Mouse (Mus musculus): ENCODE results near the gene Rffl.
"Not testable (repeated sequence)": the region's sequence is repeated elsewhere in the genome, so short reads cannot be mapped to it uniquely, and the experiment has no call there.

The Rffl gene

DNA sequence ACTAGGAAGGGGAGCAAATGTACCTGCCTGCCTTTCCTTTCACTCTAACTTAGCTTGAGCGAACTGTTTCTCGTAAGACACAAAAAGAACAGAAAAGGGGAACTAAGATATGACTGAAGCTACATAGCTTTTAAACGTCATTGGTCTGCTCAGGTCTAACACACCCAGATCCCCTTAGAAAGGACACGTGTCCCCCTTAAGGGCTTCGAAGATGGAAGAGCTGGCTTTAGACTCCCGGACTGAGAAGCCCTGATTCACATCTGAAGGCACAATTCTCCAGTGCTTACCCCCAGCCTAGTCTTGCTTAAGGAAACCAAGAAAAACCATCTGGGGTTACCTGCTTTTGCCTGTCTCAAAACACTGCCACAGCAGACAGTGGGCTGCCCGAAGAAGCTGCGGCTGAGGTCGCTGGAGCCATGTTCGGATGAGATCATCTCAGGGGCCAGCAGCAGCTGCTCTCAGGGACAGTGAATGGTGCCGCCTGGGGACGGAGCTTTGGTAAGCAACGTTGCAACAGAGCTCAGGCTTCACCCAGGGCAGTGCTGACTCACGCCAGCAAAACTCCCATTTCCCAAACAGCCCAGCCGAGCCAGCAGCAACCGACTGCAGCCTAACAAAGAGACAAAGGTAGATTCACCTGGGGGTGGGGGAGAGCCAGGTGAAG lies 25.5 kb downstream of the Rffl start:
- DNase-seq (ENCODE audit: low read depth, low spot score), result peak; percentile 24

DNA sequence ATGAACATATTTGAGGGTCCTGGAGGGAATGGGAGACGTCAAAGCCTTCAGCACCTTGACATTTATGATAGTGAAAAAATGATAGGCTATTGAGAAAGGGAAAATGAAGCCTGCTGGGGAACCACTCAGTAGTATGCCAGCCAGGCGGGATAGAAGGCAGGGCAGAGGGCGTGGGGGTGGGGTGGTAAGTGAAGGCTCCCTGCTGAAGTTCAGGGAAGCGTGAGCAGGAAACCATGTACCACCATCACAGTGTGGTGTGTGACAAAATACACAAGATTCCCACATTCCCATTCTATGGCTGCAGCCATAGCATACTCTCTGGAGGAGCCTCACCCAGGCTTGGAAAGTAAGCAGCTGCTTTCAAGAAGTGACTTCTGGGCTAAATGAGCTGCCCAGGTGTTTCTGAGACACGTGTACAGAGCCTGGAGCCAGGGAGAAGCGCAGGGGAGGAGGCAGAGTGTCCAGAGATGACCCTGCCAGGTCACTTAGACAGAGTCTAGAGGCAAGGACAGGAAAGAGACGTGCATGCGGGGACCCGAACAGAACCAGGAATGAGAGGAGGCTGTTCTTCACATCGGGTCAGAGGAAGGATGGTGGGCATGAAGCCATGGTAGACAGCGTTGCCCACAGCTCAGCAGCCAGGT lies 26.1 kb downstream of the Rffl start:
- DNase-seq (ENCODE audit: low read depth, low spot score), result no peak

DNA sequence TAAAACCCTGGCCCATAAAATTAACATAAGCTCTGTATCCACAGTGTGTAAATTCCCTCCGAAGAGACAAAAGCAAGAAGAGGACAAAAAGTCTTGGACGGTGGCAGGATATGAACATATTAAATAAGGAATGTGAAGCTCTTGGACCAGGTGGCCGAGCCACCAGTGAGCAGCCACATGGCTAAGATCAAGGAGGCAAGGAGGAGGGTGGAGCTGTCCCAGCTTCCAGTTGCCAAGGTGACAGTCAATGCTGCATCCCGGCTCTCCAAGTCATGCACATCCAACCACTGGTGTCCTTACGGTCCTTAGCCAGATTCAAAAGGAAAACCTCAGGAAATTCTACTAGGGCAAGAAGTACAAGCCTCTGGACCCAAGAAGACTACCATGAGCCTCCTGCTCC lies 32.5 kb downstream of the Rffl start:
- no peak for DNase-seq (ENCODE audit: low read depth, low spot score)

DNA sequence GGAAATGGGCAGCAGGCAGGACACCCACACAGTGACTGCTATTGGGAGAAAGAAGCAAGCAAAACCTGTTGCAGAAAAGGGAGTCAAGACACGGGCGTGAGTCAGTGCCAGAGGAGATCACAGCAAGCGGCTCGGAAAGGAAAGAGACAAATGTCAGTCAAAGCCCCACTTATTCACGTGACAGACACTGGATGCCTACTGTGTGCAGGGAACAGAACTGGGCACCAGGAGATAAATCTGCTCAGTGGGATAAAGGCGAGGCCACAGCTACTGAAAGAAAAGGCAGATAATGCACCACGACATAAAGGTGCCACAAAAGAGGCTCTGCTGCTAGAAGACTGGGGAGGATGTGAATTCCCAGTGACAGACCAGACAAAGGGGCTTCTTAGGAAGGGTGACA lies 33.2 kb downstream of the Rffl start:
- DNase-seq (ENCODE audit: low read depth, low spot score), result no peak

- DNase-seq (ENCODE audit: low read depth, low spot score), result no peak
These were observed 33.8 kb downstream of the Rffl start for GRCm38 (mm10) chr11:82837192-82837591.

GRCm38 (mm10) chr11:82835616-82836432 lies 35.2 kb downstream of the Rffl start:
- DNase-seq (ENCODE audit: low read depth, low spot score), result no peak

GRCm38 (mm10) chr11:82834359-82834758 lies 36.7 kb downstream of the Rffl start:
- not testable (repeated sequence) for DNase-seq (ENCODE audit: low read depth, low spot score)

GRCm38 (mm10) chr11:82833929-82834328 lies 37.1 kb downstream of the Rffl start:
- DNase-seq (ENCODE audit: low read depth, low spot score), result no peak

DNA sequence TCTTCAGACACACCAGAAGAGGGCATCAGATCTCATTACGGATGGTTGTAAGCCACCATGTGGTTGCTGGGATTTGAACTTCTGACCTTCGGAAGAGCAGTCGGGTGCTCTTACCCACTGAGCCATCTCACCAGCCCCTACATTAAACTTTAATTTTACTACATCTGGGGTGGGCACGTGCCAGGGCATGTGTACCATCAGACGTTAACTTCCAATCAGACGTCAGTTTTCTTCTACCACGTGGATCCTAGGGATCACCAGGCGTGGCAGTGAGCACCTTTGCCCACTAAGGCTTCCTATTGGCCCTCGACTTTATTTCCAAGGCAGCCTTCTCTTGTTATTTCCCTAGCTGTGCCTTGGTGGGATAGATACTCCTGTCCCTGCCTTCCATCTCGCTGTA lies 38.6 kb downstream of the Rffl start:
- DNase-seq (ENCODE audit: low read depth, low spot score), result not testable (repeated sequence)

GRCm38 (mm10) chr11:82831008-82831893 lies 39.8 kb downstream of the Rffl start:
- no peak for DNase-seq (ENCODE audit: low read depth, low spot score)

GRCm38 (mm10) chr11:82826818-82827217 lies 44.2 kb downstream of the Rffl start:
- DNase-seq (ENCODE audit: low read depth, low spot score), result no peak

- no peak for DNase-seq (ENCODE audit: low read depth, low spot score)
These were observed 50.1 kb downstream of the Rffl start for GRCm38 (mm10) chr11:82820788-82821456.

DNA sequence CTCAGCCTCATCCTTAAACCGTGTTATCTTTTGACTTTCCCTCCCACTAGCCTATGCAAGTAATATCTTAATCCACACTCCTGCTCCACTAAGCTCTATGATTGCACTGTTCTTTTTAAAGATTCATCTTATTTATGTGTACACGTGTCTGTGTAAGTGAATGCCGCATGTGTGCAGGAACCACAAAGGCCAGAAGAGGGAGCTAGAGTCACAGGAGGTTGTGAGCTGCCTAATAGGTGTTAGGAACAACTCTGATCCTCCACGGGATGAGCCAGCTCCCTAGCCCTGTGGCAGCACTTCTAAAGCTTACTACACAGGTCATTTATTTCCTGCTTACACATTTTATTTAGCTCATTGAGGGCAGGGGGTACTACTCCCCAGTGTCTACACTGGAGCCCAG lies 51.7 kb downstream of the Rffl start:
- peak; percentile 65 for DNase-seq (ENCODE audit: low read depth, low spot score)

DNA sequence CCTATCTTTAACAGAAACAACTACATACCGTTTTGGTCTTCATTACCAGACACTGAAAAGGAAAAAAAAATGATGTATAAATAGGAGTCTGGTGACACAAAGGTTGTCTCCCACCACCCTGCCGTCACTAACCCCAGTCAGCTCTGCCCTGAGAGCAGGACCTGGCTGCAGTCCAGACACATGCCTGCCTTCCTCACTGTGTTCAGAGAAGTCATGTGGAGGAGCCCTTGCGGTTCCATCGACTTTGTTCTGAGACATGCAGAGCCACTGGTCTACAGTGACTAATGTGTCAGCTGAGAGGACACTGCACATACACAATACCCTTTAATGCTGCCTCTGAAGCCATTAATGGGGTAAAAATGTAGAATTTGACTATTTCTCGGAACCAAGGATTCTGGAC lies 62.5 kb downstream of the Rffl start:
- DNase-seq (ENCODE audit: low read depth, low spot score), result no peak

DNA sequence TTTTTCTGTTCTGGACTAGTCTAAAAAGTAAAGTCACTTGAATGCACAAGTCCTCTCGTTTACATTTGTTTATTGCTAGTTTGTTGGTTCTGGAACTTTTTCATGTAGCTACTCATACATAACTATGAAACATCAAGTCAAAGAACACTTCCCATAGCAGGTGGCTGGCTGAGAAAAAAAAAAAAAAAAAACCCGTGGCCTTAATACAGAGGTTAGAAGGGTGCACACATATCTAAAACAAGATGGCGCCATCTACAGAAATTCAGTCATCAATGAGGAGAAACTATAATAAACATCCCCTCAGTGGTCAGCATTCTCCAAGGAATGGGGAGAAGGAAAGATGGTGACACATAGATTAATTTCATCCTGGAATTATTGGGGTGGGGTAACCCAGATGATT lies 63.6 kb downstream of the Rffl start:
- DNase-seq (ENCODE audit: low read depth, low spot score), result no peak

- no peak for DNase-seq (ENCODE audit: low read depth, low spot score)
These were observed 64.4 kb downstream of the Rffl start for GRCm38 (mm10) chr11:82806656-82807055.

DNA sequence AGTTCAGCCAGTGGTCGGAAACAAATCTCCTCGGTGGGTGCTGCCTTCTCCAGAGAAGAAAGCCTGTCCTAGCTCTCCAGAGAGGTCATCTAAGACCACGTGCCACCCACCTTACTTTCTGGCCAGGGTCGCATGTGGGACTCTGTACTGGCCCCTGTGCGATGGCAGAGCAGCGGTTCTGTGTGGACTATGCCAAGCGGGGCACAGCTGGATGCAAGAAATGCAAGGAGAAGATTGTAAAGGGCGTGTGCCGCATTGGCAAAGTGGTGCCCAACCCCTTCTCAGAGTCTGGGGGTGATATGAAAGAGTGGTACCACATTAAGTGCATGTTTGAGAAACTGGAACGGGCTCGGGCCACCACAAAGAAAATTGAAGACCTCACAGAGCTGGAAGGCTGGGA lies 87.6 kb downstream of the Rffl start:
- DNase-seq (ENCODE audit: low read depth, low spot score), result no peak

DNA sequence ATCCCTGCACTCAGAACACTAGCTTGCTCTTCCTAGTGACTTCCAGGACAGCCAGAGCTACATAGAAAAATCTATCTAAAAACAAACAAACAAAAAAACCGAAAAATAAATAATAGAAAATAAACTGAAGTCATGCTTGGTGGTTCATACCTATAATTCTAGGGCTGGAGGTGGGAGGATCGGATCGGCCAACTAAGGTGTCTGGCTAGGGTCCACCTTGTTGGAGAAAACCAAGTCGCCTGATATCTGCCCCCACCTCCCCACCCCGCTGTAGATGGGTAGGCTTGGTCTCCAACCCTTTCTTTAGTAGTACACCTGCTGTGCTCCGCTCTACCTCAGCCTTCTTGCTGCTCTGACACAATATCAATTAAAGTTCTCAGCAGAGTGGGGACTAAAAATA lies 88.8 kb downstream of the Rffl start:
- no peak for DNase-seq (ENCODE audit: low read depth, low spot score)

DNA sequence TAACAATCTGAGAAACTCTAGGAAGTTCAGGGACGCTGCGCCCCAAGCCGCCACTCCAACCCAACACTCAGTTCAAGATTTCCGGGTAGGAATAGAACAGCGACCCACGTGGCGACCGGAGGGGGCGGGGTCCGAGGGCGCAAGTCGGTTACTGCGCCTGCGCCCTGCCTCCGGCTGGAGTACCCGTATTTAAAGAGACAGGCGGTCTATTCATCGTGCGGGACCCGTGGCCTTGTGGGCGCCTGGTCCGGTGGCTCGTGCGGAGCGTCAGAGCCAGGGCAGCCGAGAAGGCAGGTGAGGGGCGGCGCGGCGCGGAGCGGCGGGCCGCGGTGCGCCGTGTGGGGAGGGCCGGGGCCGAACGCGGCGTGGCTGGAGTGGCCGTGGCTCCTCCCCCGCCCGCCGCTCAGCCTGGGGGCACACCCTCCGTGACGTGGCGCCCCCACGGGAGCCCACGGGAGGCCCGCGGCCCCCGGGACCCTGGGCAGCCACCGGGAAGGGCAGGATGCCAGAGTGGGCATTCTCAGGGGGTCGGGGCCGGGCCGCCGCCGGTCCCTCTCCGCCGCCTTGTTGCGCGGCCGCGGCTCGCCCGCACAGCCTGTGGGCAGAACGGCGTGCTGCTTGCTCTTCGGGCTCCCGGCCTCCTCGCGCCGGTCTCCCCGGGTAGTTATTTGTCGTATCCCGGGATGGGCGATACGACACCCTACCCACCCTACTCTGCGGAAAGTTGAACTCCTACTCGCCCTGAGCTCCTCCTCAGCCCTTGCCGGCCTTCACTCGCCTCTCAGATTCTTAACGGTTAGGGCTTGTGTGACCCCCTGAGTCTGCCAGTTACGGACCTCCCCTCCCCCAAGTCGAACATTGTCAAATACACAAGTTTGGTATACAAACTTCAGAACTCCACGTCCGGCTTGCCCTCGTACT lies 89.8 kb downstream of the Rffl start, which contains the start of gene Lig3:
TSS of gene Lig3 (plus strand) at position 126 of the 921 bp plus-strand sequence.
- DNase-seq (ENCODE audit: low read depth, low spot score), result peak; percentile 87

DNA sequence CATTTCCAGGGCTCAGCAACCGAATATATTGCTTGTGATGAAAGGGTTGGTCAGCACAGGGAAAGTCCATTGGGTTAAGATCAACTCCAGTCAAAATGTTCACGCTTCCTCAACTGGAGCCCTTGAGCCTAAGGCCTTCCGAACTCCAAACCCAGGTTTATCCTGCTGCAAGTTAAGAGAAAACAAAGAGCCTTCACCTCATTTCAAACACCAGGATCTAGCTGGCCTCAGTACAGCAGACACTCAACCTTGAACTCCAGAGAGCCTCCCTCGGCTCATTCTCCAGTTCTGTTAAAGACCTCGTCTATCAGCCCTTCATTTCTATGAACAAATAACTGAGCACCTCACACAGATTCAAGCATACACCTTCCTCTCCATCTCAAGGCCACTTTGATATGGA lies 90.9 kb downstream of the Rffl start:
- no peak for DNase-seq (ENCODE audit: low read depth, low spot score)
